Mouse (Mus musculus) kidney, embryonic 15.5 days (tissue): ENCODE measurements at regions not wholly inside any gene's neighbourhood (a gene's known extent, or its start where the extent isn't known, plus 50 kb on each side); places are given as distances from the start of the nearest gene placed in this dataset.

ENCODE experiments used
- ATAC-seq: fragments of 200-750 bp; cut with Nextera tagmentation; replicated peaks from 2 replicates; pipeline ENCODE4 v1.8.0; 2017; ENCODE audit warnings: moderate TSS enrichment; ENCODE audit not compliant: low FRiP score
- H3K27ac ChIP-seq: fragments of 300-500 bp; sonication (generic); 2 replicates; pipeline ENCODE4 v1.5.1; 2015; ENCODE audit warnings: mild to moderate bottlenecking, inconsistent platforms
- H3K27me3 ChIP-seq: fragments of 300-500 bp; sonication (generic); 2 replicates; pipeline ENCODE4 v1.6.1; 2015; ENCODE audit warnings: inconsistent platforms
- H3K36me3 ChIP-seq: fragments of 300-500 bp; sonication (generic); 2 replicates; pipeline ENCODE4 v1.6.1; 2015; ENCODE audit warnings: inconsistent platforms
- H3K4me1 ChIP-seq: fragments of 300-500 bp; sonication (generic); 2 replicates; pipeline ENCODE4 v1.6.1; 2015; ENCODE audit warnings: inconsistent platforms
- H3K4me2 ChIP-seq: fragments of 300-500 bp; sonication (generic); 2 replicates; pipeline ENCODE4 v1.6.1; 2015; ENCODE audit warnings: moderate library complexity, mild to moderate bottlenecking, inconsistent platforms
- H3K4me3 ChIP-seq: fragments of 300-500 bp; sonication (generic); replicated peaks from 2 replicates; pipeline ENCODE4 v1.5.1; 2015; ENCODE audit warnings: mild to moderate bottlenecking, inconsistent platforms
- H3K9ac ChIP-seq: fragments of 300-500 bp; sonication (generic); 2 replicates; pipeline ENCODE4 v1.6.1; 2015; ENCODE audit warnings: mild to moderate bottlenecking, inconsistent platforms
- H3K9me3 ChIP-seq: fragments of 300-500 bp; sonication (generic); replicated peaks from 2 replicates; pipeline ENCODE4 v1.6.1; 2016; ENCODE audit warnings: inconsistent platforms
- WGBS: fragments of 180-500 bp; shearing (Covaris S2); methylation state at CpG from one replicate; pipeline ENCODE4 v1.1.7; 2015; ENCODE audit warnings: mixed read lengths; 5-methylcytosine and 5-hydroxymethylcytosine counted together

- H3K9me3 ChIP-seq, result no peaks in the 10 kb centered on the region
- H3K27ac ChIP-seq, result no peak overlapping the region
- no peaks in the 10 kb centered on the region for H3K27me3 ChIP-seq
- H3K4me3 ChIP-seq, result no peak overlapping the region
- no peak overlapping the region for H3K4me2 ChIP-seq
- no peaks in the 10 kb centered on the region for H3K36me3 ChIP-seq
- ATAC-seq, result no peak
- H3K9ac ChIP-seq, result no peak overlapping the region
- no peaks in the 10 kb centered on the region for H3K4me1 ChIP-seq
- 86% methylated on average over 5 of the region's 5 CpGs for WGBS
Measured at GRCm38 (mm10) chr3:34908489-34908888, 258.3 kb downstream of the Sox2 start.

GRCm38 (mm10) chr3:34909350-34909749 is 259.1 kb downstream of the Sox2 start:
- WGBS, result 79% methylated on average over 3 of the region's 3 CpGs
- Histone ChIP-seq H3K4me3 (no peak overlapping the region), H3K36me3 (no peaks in the 10 kb centered on the region), H3K4me1 (no peaks in the 10 kb centered on the region), H3K4me2 (no peak overlapping the region), H3K27ac (no peak overlapping the region), H3K9ac (no peak overlapping the region), H3K9me3 (no peaks in the 10 kb centered on the region), H3K27me3 (no peaks in the 10 kb centered on the region)
- ATAC-seq, result no peak

GRCm38 (mm10) chr3:34918326-34918932 is 268.2 kb downstream of the Sox2 start:
- 46% methylated on average over 6 of the region's 6 CpGs for WGBS
- H3K4me2 ChIP-seq, result no peak overlapping the region
- no peak overlapping the region for H3K4me3 ChIP-seq
- peak; percentile 76; the same call in 1 of the 2 replicates for ATAC-seq
- no peaks in the 10 kb centered on the region for H3K9me3 ChIP-seq
- no peak overlapping the region for H3K9ac ChIP-seq
- no peaks in the 10 kb centered on the region for H3K27me3 ChIP-seq
- no peaks in the 10 kb centered on the region for H3K36me3 ChIP-seq
- H3K4me1 ChIP-seq, result no peaks in the 10 kb centered on the region
- no peak overlapping the region for H3K27ac ChIP-seq

- no peak overlapping the region for H3K27ac ChIP-seq
- no peaks in the 10 kb centered on the region for H3K4me1 ChIP-seq
- no peak overlapping the region for H3K4me3 ChIP-seq
- ATAC-seq, result no peak
- no peak overlapping the region for H3K9ac ChIP-seq
- H3K9me3 ChIP-seq, result no peaks in the 10 kb centered on the region
- no peaks in the 10 kb centered on the region for H3K36me3 ChIP-seq
- 59% methylated on average over 5 of the region's 5 CpGs for WGBS
- H3K4me2 ChIP-seq, result no peak overlapping the region
- H3K27me3 ChIP-seq, result no peaks in the 10 kb centered on the region
Measured at GRCm38 (mm10) chr3:34920497-34920896, 270.3 kb downstream of the Sox2 start.

- no peak overlapping the region for H3K4me3 ChIP-seq
- ATAC-seq, result no peak
- H3K9me3 ChIP-seq, result no peaks in the 10 kb centered on the region
- H3K36me3 ChIP-seq, result no peaks in the 10 kb centered on the region
- H3K27me3 ChIP-seq, result no peaks in the 10 kb centered on the region
- H3K4me1 ChIP-seq, result 0 out of 2 replicates have a peak, but pooled peaks cover 4% of the 10 kb centered on the region
- H3K4me2 ChIP-seq, result no peak overlapping the region
- no peak overlapping the region for H3K27ac ChIP-seq
- 37% methylated on average over 3 of the region's 3 CpGs for WGBS
- no peak overlapping the region for H3K9ac ChIP-seq
Measured at GRCm38 (mm10) chr3:34949867-34950266, 299.7 kb downstream of the Sox2 start.

GRCm38 (mm10) chr3:34956183-34956582 is 306.0 kb downstream of the Sox2 start:
- H3K4me3 ChIP-seq, result no peak overlapping the region
- no peaks in the 10 kb centered on the region for H3K36me3 ChIP-seq
- no peak for ATAC-seq
- H3K9ac ChIP-seq, result no peak overlapping the region
- H3K9me3 ChIP-seq, result no peaks in the 10 kb centered on the region
- H3K27ac ChIP-seq, result no peak overlapping the region
- no peaks in the 10 kb centered on the region for H3K27me3 ChIP-seq
- H3K4me1 ChIP-seq, result no peaks in the 10 kb centered on the region
- no peak overlapping the region for H3K4me2 ChIP-seq
- WGBS, result 39% methylated on average over 4 of the region's 4 CpGs

- no peaks in the 10 kb centered on the region for H3K4me1 ChIP-seq
- no peaks in the 10 kb centered on the region for H3K27me3 ChIP-seq
- no peaks in the 10 kb centered on the region for H3K9me3 ChIP-seq
- H3K4me2 ChIP-seq, result no peak overlapping the region
- H3K27ac ChIP-seq, result no peak overlapping the region
- no peak overlapping the region for H3K4me3 ChIP-seq
- H3K9ac ChIP-seq, result no peak overlapping the region
- H3K36me3 ChIP-seq, result no peaks in the 10 kb centered on the region
- no peak for ATAC-seq
- whole genome bisulfite sequencing, result 87% methylated on average over 19 of the region's 19 CpGs
Measured at GRCm38 (mm10) chr3:34959044-34959521, 308.9 kb downstream of the Sox2 start.

- 63% methylated on average over 6 of the region's 6 CpGs for WGBS
- Histone ChIP-seq H3K4me3 (no peak overlapping the region), H3K27ac (no peak overlapping the region), H3K27me3 (no peaks in the 10 kb centered on the region), H3K9ac (no peak overlapping the region), H3K4me1 (no peaks in the 10 kb centered on the region), H3K9me3 (no peaks in the 10 kb centered on the region), H3K4me2 (no peak overlapping the region), H3K36me3 (no peaks in the 10 kb centered on the region)
- no peak for ATAC-seq
Measured at GRCm38 (mm10) chr3:34966442-34966841, 316.2 kb downstream of the Sox2 start.

GRCm38 (mm10) chr3:34967911-34968310 is 317.7 kb downstream of the Sox2 start:
- no peak overlapping the region for H3K9ac ChIP-seq
- no peaks in the 10 kb centered on the region for H3K27me3 ChIP-seq
- no peak for ATAC-seq
- no peak overlapping the region for H3K27ac ChIP-seq
- H3K9me3 ChIP-seq, result no peaks in the 10 kb centered on the region
- WGBS, result 74% methylated on average over 2 of the region's 2 CpGs
- no peak overlapping the region for H3K4me2 ChIP-seq
- H3K36me3 ChIP-seq, result no peaks in the 10 kb centered on the region
- H3K4me1 ChIP-seq, result no peaks in the 10 kb centered on the region
- no peak overlapping the region for H3K4me3 ChIP-seq

GRCm38 (mm10) chr3:34971536-34971935 is 321.3 kb downstream of the Sox2 start:
- Histone ChIP-seq H3K9ac (no peak overlapping the region), H3K4me2 (no peak overlapping the region), H3K36me3 (no peaks in the 10 kb centered on the region), H3K4me3 (no peak overlapping the region), H3K4me1 (no peaks in the 10 kb centered on the region), H3K27ac (no peak overlapping the region), H3K27me3 (no peaks in the 10 kb centered on the region), H3K9me3 (no peaks in the 10 kb centered on the region)
- WGBS, result 81% methylated on average over 4 of the region's 4 CpGs
- no peak for ATAC-seq

- Histone ChIP-seq H3K9me3 (no peaks in the 10 kb centered on the region), H3K27ac (no peak overlapping the region), H3K9ac (no peak overlapping the region), H3K4me1 (no peaks in the 10 kb centered on the region), H3K4me2 (no peak overlapping the region), H3K36me3 (no peaks in the 10 kb centered on the region), H3K27me3 (no peaks in the 10 kb centered on the region), H3K4me3 (no peak overlapping the region)
- no peak for ATAC-seq
- WGBS, result 81% methylated on average over 7 of the region's 7 CpGs
Measured at GRCm38 (mm10) chr3:34974371-34974770, 324.2 kb downstream of the Sox2 start.
